Mouse (Mus musculus) cerebellum, postnatal 14 days (tissue): Measurements from ENCODE around the gene Zfp36l2.

Experiments
- DNase-seq, 2 experiments: peaks; one replicate each; pipeline ENCODE4 v3.0.0; 2021; ENCODE audit warnings: mixed read lengths in 2 of 2

Gene Zfp36l2

GRCm38 (mm10) chr17:84175196-84175595 lies 12.6 kb downstream of the Zfp36l2 start:
- DNase-seq = no peak

- no peak for DNase-seq
These were observed 20.4 kb downstream of the Zfp36l2 start for GRCm38 (mm10) chr17:84167377-84167776.

- no peak for DNase-seq
These were observed 21.4 kb downstream of the Zfp36l2 start for GRCm38 (mm10) chr17:84166135-84166860.

DNA sequence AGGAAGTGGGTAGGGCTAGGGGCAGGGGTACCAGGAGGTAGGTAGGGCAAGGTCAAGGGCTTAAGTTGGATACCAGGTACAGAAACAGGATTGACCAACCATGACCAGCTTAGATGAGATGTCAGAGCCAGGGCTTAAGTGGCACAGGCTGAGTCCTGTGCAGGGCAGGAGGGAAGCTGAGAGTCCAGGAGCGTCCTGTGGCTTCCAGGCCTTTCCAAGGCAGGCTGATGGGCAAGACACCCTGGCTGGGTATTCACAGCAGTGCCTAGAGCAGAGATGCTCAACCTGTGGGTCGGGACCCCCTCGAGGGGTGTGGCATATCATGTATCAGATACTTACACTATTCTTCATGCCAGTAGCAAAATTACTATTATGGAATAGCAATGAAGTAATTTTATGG lies 22.0 kb downstream of the Zfp36l2 start:
- DNase-seq = no peak

GRCm38 (mm10) chr17:84164146-84164545 lies 23.6 kb downstream of the Zfp36l2 start:
- DNase-seq = no peak

- no peak for DNase-seq
These were observed 24.5 kb downstream of the Zfp36l2 start for GRCm38 (mm10) chr17:84163066-84163785.

GRCm38 (mm10) chr17:84162211-84162760 lies 25.5 kb downstream of the Zfp36l2 start:
- DNase-seq = no peak

- DNase-seq = peak; percentile 48 to 49
These were observed 26.4 kb downstream of the Zfp36l2 start for GRCm38 (mm10) chr17:84161231-84161854.

DNA sequence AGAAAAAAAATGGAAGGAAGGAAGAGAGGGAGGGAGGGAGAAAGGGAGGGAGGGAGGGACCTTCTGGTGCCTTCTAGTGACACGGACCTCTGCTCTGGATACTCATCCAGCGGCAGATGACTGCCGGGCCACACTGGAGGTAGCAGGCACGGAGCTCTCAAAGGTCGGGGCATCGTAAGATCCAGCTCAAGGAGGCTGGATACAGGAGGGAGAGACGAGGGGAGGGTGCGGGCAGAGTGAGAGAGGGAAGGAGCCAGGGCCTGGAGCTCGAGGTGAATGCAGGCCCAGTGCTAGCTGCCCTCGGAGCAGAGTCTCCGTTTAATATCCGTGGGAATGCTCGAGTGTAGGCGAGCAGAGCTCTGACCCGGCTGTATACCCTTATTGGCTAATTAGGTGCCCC lies 28.9 kb downstream of the Zfp36l2 start:
- no peak for DNase-seq

- DNase-seq = no peak
These were observed 29.3 kb downstream of the Zfp36l2 start for GRCm38 (mm10) chr17:84158461-84158795.

DNA sequence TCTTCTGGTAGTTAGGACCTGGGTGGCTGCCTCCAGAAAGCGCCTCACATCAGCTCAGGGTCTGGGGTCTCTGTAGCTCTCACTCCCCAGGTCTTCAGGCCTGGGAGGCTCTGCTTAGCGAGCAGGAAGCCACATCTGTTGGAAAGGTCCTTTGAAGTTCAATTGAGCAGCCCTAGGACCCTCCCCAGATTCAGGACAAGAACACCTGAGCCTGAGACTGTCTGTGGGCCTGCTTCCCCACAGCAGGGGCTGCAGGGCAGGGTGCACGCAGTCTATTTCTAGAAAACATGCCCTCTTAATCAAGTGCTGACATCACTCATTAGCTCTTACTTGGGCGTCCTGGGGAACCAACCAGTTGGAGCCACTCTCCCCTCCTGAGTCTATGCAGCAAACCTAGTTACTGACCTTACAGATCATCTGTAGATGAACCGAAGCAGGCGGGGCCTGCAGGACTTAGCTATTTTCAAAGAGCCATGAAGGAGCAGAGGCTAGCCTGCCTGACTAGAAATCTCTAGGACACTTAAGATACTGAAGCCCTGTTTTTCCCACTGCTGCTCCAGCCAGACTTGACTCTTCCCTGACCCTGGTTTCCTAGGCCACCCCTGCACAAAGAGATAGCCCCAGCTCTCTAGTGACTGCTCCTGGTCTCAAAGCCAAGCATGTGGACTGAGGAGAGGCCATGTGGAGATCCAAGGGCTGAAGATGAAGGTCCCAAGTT lies 29.8 kb downstream of the Zfp36l2 start:
- no peak for DNase-seq

GRCm38 (mm10) chr17:84156748-84157742 lies 30.7 kb downstream of the Zfp36l2 start:
- DNase-seq = no peak

- DNase-seq = no peak
These were observed 31.5 kb downstream of the Zfp36l2 start for GRCm38 (mm10) chr17:84156227-84156573.

GRCm38 (mm10) chr17:84155516-84156226 lies 32.1 kb downstream of the Zfp36l2 start:
- DNase-seq = no peak

DNA sequence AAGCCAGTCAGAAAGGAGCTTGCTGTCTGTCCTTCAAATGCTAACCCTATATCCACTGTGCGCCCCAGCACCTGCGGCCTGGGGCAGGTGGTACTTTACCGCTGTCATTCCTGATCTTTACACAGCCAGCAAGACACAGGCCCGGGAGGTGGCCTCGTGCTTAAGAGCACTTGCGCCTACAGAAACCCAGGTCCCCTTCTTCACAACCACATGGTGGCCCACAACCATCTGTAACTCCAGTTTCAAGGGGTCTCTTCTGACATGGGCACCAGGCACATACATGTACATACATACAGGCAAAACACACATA lies 32.8 kb downstream of the Zfp36l2 start:
- DNase-seq = no peak

- no peak for DNase-seq
These were observed 33.3 kb downstream of the Zfp36l2 start for GRCm38 (mm10) chr17:84154302-84155028.

DNA sequence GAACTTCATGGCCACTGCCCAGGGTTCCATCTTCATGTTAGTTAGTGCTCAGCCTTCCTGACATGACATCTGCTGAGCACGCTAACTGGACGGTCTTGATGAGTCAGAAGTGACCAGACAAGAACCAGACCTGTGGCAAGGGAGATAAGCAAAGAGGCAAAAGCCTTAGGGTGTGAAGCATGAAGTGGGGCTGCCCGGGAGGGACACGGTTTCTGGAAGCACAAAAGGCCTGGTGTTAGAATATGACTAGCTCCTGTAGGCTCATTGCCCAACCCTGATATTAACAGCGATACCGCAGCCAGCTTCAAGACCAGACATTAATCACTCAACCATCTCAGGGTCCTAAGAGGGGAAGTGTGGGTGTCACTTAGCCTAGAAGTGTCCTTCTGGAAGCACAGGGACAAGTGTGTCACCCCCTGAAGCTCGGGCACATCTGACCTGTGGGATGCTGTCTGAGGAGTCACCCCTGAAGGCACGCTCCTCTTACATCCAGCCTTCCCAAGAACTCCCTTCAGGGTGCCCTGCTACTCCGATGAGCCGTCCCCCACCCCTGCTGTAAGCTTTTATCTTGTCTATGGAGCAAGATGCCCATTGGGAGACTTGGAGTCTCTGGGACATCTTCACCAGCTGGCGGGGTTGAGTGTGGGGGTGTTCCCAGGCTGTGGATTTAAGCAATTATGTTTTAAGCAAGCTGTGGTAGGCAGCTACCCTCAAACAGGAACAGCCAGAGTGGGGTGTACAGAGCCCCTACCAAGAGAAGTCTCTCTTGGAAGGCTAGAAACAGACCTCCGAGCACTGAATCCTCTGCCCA lies 34.6 kb downstream of the Zfp36l2 start:
- DNase-seq = no peak

DNA sequence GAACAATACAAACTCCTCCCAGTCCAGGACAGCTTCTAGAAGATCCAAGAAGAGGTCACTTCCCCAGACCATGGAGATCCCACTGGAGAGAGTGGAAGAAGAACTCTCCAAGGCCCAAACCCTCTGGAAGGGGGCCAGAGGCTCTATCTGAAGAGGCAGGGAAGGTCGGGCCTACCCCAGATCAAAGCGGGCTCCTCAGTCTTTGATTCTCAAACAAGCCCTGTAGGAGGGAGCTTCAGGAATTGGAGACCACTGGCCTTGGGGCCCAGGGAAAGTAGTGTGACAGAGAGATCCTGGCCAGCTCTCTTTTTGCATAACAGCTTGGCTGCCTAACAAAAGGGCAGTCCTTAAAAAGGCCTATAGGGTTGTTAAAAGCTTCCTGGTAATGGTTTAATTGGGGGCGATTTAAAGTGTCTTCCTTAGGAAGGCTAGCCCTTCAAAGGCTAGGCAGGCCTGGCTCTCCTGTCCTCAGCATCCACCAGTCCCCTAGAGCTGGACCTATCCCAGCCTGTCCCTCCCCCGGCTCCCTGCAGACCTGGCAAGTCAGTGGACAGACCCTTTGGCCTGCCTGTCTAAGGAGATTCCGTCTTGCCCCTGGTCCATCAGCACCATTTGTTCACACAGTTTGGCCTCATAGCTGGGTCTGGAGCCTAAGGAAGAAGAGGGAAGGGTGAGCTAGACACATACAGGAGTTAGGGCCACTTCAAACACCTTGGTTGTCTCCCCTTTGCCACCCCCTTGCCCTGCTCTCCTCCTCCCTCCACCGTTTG lies 35.4 kb downstream of the Zfp36l2 start:
- DNase-seq = no peak

- DNase-seq = no peak
These were observed 36.4 kb downstream of the Zfp36l2 start for GRCm38 (mm10) chr17:84151306-84151705.
